Mouse (Mus musculus): ENCODE data around the gene Cyp4b1. TPM values are rescaled to one million over a fixed set of nuclear protein-coding genes. Genes with fewer than 3 reads are reported as not detected.
"Not testable (repeated sequence)": the region's sequence is repeated elsewhere in the genome, so short reads cannot be mapped to it uniquely, and the experiment has no call there.

Cyp4b1 gene
- 53.7 and 66.2 TPM in 2 replicates for polyA plus RNA-seq (2012; rRNA removed)

DNA sequence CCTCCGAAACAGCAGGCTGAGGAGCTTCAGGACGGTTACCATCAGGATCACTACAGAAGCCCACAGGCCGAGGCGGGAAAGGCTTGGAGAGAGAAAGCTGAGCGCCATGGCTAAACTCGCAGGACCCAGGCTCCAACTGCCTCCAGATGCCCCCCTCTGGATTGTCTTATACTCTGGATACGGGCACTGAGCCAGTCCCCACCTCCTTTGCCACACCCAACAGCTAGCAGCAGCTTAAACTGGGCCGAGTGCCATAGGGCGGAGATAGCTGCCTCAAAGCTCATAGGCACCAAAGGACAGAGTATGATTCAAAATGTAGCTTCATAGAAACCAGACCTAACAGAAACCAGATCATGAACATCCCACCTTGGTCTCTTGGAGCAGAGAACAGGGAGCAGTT is at the start of gene Cyp4b1:
TSS of gene Cyp4b1 (minus strand) at position 144 of the 400 bp plus-strand sequence.
- DNase-seq (ENCODE audit: low read depth), result no peak

DNA sequence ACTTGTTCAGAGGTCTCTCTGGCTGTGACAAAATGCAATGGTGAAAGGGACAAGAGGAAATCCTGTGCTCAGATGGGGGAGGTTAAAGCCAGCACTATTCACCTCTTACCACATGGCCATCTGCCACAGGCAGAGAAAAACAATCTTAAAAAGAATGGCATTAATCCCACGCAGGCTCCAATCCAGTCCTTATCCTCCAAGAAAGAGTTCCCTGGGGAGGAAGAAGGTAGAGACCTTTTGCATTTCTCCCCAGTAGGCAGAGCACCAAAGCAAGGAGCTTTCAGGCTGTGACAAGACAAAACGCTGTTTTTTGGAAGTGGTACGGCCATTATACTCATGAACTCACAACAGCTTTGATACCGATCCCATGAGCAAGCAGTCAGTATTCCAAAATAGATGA is 38.8 kb upstream of the Cyp4b1 start:
- DNase-seq (ENCODE audit: low read depth), result peak; percentile 78

DNA sequence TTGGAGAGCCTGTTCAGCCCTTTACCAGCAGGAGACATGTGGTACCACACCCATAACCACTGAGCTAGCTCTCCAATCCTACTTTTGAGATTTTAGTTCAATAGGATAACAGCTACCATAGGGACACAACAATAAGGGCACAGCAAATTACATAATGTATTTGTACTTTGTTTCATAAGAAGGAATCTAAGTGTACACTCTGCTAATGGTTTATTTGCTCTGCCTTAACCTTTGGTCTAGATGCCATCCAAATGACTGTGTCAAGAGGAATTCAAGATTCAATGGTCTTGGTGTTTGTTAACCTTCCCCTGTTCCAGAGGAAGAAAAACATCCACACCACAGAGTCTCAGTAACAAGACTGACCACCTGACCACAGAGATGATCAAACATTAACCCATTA is 11.7 kb upstream of the Cyp4b1 start:
- DNase-seq (ENCODE audit: low read depth), result no peak

DNA sequence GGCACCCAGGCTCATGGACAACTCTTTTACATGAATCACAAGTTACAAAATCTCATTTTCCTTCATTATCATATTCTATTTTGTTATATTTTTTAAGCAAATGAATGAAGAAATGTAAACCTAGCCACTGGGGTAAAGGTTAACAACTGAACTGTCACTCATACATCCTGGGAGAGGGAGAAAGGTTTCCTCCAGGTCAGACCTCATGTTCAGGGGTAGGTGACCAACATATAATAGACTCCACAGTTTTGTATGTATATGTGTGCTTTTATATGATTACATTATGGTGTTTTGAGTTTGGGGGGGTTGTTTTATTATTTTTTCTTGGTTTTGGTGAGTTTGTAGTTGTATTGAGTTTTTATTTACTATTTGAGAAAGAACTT is 10.3 kb upstream of the Cyp4b1 start:
- DNase-seq (ENCODE audit: low read depth), result no peak

DNA sequence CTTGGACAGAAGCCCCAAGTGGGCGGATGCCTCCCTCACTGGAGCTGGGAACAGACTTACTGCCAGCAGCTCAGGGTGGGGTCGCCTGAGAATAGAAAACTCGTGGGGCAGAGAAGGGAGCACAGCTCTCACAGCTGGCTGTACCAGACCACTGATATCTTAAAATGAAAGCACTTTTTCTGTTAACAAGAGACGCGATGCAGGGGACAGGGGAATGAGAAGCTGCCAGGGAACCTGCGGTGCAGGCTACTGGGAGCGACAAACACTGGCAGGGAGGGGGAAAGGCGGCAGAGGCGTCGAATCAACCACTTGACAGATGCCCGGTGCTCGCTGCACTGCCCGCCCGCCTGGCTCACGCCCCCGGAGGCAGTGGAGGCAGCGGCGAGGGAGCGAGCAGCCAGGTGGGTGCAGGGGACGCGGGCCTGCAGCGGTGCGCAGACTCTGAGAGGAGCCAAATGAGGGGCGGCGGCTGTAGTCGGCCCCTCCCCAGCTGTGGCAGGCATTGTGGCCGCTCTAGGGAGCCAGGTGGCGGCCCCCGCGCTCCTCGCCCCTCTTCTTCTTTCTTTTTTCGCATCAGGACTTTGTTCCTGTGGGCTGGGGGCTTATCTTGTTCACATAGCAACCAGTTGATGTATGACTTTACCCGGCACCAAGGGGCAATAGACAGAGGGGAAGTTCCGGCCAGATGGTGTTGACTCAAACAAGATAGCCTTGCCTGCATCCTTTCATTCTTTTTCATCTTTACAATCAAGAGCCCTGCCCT is 9.8 kb upstream of the Cyp4b1 start:
- no peak for DNase-seq (ENCODE audit: low read depth)

DNA sequence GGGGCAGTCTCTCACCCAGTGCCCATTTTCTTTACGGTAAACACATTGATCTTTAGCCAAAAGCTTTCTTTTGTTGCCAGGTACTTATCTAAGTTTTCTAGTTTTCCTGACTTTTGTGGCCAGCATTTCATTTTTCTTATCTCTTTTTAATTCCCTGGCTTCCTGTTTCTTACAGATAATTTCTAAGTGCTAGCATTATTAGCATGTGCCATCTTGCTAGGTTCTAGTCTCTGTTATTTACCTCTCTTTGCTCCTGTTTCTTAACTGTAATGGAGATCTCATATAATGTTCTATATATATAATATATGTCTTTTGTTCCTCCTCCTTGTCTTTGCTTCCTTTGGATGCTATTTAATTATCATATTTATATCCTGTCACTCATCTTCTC is 9.0 kb upstream of the Cyp4b1 start:
- not testable (repeated sequence) for DNase-seq (ENCODE audit: low read depth)

DNA sequence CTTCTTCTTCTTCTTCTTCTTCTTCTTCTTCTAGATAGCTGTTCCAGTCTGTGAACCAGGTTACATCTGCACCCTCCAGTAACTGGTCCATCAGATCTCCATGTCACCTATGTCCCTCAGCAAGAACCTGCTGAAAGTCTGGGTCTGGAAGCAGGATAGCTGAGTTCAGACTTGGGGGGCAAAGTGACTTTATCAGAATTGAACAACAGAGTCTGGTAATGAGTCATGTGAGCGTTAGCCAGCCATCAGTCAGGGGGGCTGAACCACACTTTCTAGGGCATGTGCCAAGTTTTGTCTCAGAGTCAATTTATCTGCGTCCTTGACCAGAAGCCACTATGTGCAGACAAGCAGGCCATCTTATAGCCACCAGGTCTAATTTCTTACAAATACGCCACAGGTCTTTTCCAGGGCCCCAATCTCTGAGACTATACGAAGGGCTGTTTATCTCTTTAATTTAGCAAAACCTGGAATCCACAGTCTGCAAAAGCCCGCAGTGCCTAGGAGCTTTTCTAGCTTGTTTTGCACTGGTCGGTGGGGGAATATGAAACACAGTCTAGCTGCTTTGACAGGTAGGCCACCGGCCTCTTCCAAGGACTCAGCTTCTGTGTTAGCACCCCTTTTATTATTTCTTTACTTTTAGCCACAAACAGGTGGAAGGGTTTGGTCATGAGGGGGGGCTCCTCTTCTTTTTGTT is 8.5 kb upstream of the Cyp4b1 start:
- not testable (repeated sequence) for DNase-seq (ENCODE audit: low read depth)

DNA sequence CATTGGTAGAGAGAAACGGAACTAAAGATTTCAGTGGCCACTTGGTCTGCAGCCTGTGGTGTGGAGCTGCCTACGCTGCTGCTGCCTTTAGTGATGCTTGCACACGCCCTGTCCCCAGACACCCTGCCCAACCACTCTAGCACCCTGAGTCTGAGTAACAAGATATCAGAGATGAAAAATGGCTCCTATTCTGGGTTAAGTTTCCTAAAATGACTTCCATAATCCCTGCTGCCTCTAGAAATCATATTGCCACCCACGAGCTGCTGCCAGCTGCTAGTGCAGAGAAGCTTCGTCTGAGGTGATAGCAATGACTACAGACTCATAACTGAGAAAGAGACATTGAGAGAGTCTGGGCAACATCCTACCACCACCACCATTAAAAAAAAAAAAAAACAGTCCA is 3.3 kb upstream of the Cyp4b1 start:
- DNase-seq (ENCODE audit: low read depth), result no peak

DNA sequence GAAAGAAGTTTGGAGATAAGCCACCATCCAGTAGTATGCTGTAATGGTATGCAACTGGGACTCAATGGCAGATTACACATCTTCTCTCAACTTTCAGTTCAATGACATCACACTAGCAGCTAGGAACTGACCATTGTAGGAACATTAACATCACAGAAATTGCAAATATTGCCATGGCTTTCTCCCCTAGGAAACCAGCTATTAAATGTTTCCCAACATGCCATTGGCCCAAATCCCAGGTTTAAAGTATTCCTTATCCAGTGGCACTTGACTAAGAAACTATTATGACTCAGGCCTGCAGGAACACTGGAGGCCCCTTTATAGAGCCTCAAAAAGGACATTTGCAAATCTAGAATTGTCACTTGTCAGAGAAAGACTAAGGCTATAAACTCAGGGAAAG is 1.8 kb upstream of the Cyp4b1 start:
- DNase-seq (ENCODE audit: low read depth), result peak; percentile 60

DNA sequence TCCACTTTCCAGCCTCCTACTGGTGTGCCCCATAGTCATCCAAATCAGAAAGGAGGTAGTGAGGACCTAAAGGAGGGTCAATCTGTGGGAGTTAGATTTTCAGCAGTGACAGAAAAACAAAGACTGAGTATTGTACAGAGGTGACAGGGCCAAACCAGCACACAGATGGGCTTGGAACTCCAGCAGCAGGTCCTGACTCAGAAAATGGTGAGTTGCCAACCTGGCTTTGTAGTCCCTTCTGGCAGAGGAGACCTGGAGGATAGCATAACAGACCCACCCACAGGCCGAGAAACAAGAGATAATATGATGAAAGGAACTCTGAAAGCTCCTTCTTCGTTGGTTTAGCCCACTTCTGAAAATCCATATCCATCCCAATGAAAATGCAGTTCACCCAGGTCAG is 1.2 kb upstream of the Cyp4b1 start:
- DNase-seq (ENCODE audit: low read depth), result peak; percentile 81

DNA sequence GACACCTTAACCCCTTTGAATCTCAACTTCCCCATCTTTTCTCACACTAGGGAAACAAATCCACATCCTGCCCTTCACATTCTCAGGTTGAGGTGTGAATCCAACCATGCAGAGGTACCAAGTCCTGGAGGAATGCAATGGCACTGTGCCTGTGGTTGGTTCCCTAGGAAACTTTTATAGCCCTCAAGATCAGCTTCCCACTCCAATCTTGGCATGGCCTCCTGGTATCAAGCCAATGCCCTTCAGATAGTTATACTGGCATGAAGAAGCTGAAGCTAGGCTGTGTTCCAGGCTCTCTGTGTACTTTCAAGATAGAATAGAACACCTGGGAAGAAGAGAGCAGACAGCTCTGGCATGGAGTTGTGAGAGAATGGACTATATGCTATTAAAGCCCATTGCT is 2.2 kb downstream of the Cyp4b1 start:
- DNase-seq (ENCODE audit: low read depth), result peak; percentile 99

DNA sequence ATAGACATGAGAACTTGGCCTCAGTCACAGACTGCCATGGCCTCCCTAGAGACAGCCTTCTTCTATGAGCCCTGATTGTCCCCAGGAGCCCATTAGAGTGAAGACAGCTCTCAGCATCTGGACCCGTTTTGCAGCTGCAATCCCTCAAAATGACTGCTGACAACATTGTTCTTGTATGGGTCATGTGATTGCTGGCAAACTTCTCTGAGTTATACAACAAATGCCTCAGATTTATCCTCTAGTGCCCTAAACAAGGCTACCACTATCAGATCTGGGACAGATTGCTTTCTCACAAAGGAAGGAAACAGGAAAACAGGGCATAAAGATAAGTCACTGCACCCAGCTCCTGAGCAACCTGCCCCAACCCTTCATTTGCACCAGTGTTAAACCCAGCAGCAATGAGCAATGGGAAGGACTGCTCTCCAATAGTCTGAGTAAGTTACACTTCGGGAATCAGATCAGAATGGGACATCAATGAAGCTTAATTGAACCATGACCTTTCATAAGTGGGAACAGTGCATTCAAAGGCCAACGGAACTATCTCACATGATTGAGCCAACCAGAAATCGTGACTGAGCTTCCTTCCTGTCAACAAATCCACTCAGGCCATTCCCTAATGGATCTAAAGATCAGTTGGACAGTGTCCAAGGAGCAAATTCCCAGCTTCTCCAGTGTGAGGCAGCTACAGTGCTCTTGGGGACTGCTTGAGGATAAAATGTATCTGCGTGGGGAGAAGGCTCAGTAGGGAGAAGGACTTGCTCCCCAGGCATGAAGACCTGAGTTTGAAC is 4.4 kb downstream of the Cyp4b1 start:
- no peak for DNase-seq (ENCODE audit: low read depth)

DNA sequence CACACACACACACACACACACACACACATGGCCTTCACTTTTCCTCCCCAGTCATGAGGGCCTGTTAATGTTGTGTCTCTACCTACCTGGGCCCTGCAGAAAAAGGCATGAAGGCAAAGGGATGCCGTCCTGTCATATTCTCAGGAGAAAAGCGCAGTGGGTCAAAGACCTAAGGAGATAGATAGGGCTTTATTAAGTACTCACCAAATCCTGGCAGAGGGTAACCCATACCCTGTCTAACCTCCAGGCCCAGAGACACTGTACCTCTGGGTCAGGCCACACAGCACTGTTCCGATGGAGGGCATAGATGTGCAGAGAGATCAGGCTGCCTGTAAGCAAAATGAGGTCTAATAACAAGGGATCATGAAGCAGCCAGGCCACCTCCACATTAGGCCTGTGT is 22.0 kb downstream of the Cyp4b1 start:
- not testable (repeated sequence) for DNase-seq (ENCODE audit: low read depth)

DNA sequence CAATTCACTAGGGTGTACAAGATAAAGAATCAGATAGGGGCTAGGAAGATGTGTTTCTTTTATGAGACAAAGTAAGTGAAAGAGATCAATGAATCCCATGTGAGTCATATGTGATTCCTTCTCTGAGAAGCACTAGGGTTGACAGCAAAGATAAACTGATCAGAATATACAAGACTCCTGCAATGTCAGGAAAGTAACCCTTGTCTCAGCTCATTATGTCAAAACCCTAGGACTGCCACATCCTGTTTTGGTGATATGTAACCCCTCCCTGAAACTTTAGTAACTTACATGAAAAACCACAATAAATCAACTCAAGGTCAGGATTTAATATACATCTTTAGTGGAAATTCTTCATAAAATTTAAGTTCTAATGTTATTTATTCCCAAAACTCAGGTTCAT is 33.5 kb downstream of the Cyp4b1 start:
- no peak for DNase-seq (ENCODE audit: low read depth)

DNA sequence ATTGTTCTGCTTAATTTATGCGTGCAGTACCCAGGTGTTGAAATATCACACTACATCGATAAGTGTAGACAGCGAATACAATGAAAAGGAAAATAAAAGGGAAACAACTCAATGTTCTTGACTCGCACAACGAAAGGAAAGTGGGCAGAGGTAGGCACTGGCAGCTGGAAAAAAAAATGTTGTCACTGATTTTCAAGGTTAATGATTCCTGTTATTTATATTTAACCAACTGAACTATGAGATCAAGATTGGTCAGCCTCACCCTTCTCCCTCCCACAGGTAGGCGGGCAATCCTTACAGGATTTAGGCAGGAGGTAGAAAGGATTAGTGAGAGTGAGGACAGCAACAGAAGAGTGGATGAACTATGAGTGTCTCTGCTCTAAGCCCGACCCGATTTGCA is 46.9 kb downstream of the Cyp4b1 start, which contains the start of gene Cyp4a32:
TSS of gene Cyp4a32 (plus strand) at position 359 of the 400 bp plus-strand sequence.
- not testable (repeated sequence) for DNase-seq (ENCODE audit: low read depth)

DNA sequence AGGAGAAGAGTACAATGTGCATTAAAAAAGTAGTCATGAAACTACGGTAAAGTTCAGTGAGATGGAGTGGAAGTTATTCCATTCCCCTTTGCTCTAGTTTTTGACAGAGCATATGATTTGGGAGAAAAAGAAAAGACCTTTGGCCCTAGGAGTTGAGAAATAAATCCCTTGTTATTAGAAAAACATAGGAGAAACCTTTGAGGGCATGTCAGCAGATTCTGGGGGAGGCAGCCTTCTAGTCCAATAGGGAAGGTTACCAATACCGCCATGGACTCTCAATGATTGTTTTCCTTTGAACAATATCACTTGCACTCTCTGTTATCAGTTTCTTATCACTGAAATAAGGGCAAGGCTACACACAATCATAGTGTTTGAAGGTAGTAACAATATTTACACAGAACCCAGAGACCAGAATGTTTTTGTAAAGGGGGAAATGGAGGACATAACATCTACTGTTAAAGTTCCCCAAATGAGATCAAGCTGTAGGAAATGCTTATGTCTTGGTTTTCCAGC is 50.6 kb downstream of the Cyp4b1 start:
- DNase-seq (ENCODE audit: low read depth), result no peak

DNA sequence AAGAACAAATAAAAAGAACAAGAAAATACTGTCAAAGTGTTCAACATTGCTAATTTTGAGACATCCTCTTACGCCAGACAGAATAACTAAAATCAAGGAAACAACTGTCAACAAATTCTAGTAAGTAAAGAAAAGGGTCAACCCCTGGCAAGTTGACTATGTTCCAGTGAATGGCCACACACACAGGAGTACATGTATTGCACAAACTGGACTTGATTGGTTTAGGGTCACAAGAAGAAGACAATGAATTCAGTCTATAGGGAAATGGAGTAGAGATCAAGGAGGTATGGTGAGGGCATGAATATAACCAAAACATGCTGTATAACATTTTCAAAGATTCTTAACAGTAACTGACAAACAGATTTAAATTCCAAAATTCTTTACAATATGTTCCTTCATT is 51.2 kb downstream of the Cyp4b1 start:
- no peak for DNase-seq (ENCODE audit: low read depth)

DNA sequence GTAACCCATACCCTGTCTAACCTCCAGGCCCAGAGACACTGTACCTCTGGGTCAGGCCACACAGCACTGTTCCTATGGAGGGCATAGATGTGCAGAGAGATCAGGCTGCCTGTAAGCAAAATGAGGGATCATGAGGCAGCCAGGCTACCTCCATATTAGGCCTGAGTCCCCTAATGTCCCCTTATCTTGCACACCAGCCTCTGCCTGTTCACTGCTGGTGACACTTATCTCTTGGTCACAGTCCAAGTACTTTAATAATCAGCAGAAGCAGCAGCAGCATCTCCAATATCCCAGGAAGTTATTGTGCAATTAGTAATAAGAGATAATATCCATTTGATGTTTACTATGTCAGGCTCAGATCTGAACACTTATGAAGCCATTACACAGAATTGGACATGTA is 64.5 kb downstream of the Cyp4b1 start:
- DNase-seq (ENCODE audit: low read depth), result no peak

DNA sequence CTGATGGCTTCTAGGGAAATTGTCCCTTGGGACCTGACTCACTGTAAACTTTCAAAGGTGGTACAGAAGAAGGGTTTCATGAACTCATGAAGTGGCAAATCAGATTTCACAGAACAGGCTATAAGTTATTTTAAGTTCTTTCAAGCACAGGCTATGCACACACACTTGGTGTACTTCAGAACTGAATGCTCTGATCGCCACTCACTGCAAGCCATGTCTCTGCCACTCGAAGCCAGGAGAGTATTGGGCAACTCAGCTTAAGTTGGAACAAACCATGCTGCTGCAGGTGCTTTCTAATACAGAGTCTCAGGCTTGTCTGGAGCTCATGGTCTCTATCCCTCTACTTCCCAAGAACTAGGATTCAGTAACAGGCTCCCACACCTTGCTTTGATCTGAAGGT is 71.7 kb downstream of the Cyp4b1 start:
- DNase-seq (ENCODE audit: low read depth), result no peak

DNA sequence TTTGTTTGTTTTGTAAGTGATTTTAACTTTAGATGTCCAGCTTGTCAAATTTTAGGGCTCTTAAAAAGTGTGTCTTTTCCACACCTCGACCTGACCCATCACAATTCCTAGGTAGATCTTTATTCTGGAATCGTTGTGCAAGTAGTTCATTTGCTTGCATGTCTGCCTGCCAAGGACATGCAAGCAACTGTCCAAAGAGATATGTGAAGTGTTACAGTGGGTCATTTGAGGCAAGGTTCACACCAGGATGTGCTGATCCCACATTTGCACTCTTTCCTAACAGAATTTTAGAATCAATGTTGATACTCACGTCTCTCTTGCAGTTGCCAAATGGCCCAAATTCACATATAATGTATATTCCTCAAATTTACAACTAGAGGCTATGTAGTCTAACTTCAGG is 72.3 kb downstream of the Cyp4b1 start:
- no peak for DNase-seq (ENCODE audit: low read depth)

Data from gonadal fat pad, adult 2 months (tissue).